Mouse (Mus musculus) cerebellum, adult (tissue): ENCODE measurements around the gene Cib3.
A peak's percentile ranks its signal among the peaks of the same experiment; 100 is the strongest.

ENCODE experiments used
- ATAC-seq: cut with Nextera tagmentation; 2 replicates; pipeline ENCODE4 v1.9.2; 2017; ENCODE audit warnings: mild to moderate bottlenecking, moderate library complexity, mixed read lengths; ENCODE audit not compliant: insufficient number of reproducible peaks, low FRiP score, low TSS enrichment

Cib3 gene

DNA sequence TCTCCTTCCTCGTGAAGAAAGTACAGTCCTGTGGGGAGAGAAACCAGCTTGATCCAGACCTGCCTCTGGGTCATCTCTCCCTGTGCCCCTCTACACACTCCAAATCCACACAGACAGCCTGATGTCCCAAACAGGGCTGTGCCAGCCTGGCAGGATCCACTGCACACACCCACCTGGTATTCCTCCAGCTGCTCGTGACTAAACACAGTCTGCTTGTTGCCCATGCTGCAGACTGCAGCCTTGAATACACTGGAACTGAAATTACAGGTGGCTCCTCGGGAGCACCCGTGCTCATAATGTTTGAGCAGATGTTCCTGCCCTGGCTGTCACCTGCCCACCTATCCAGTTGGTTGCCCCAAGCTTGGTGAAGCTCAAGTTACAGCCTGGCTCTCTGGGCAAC, at the start of gene Cib3:
Cib3 (minus strand) TSS at position 87 of the 400 bp plus-strand sequence.
- no peak for ATAC-seq

DNA sequence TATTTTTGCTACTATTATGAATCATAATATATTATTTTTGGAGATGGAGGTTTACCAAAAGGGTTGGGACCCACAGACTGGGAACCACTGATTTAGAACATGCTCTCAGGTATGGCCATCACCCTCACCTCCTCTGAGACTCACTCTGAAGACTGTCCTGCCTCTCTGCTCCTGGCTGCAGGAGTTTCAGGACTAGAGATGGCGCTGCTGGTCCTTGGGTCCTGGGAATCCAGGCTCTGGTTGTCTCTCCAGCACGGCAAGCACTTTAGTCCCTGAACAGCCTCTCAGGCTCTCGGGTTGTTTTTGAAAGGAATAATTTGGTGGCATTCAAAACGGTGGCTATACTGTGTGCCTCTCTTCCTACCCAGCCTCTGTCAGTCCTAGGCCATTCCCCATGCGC, 49.2 kb upstream of the Cib3 start:
- no peak for ATAC-seq

- no peak for ATAC-seq
These were observed 48.8 kb upstream of the Cib3 start for GRCm38 (mm10) chr8:72261431-72261830.

GRCm38 (mm10) chr8:72261019-72261418, 48.4 kb upstream of the Cib3 start:
- no peak for ATAC-seq

- ATAC-seq: no peak
These were observed 47.9 kb upstream of the Cib3 start for GRCm38 (mm10) chr8:72260585-72260984.

GRCm38 (mm10) chr8:72259862-72260261, 47.2 kb upstream of the Cib3 start:
- no peak for ATAC-seq

DNA sequence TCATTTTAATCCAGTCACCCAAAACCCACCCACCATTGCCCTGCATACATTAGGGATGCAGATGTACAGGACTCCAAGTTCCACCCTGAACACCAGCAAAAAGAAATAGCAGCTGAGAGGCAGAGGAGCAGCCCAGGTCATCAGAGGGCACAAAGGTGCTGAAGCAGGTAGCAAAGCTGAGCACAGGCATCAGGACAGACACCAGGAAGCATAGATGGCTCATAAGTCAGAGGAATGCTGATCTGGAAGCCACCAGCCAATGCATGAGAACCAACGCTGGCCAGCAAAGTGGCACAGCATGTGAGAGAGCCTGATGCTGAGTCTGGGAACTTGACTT, 45.2 kb upstream of the Cib3 start:
- ATAC-seq: no peak

- ATAC-seq: no peak
These were observed 44.7 kb upstream of the Cib3 start for GRCm38 (mm10) chr8:72257171-72257901.

DNA sequence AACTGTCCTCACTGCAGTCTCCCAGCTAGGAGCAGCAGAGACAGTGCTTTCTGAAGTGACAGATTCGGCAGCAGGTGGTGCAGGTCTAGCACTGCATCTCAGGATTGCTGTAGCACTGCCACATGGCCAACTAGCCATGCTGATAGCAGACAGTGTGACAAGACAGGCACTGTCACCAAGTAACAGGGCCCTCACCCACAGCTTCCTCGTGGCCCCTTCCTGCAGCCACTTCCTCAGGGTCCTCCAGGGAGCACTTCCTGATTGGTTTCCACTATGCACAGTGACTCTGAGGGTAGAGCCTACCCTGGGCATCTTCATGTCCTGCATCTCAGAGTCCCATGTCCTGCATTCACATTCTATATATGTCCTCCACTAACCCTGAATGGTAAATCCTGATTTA, 32.0 kb upstream of the Cib3 start:
- no peak for ATAC-seq

- no peak for ATAC-seq
These were observed 29.6 kb upstream of the Cib3 start for GRCm38 (mm10) chr8:72242226-72242625.

- ATAC-seq: no peak
These were observed 28.3 kb upstream of the Cib3 start for GRCm38 (mm10) chr8:72240951-72241350.

- ATAC-seq: peak; percentile 9; the same call in 1 of the 2 replicates
These were observed 27.7 kb upstream of the Cib3 start for GRCm38 (mm10) chr8:72240403-72240763.

DNA sequence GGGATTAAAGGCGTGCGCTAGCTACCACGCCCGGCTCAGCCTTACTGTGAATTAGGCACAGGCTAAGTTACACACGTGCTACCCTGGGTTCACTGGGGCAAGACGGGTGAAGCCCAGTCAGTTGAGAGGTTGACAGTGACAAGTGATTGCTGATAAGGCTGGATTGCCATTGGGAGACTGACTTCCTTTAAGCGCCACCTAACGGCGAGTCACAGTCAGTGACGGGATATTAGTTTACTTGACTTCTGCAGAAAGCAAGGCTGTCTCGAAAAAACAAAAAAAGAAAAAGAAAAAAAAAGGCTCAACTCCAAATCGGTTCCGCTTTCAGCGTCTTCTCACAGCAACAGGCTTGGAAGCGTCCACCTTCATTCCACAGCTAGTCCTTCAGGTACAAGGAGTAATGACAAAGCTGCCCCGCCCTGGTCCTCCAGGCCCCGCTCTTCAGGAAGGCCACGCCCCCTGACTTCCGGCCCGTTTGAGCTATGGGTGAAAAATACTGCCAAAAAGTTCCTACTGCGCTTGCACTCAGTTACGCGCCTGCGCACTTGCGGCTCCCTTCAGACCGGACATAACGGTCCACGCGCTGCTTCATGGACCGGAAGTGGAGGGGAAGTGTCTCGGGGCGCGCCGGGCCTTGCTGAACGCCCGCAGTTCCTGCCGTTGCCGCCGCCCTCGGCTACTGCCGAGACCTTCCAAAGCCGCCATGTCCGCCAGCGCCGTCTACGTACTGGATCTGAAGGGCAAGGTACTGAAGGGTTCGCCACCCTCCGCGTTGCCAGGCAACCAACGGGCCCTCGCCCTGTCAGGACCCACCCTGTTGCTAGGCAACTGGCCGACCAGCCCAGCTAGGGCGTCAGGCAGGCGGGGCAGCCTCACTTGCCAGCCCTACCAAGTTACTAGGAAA, 27.1 kb upstream of the Cib3 start, which contains the start of gene Ap1m1:
Ap1m1 (plus strand) TSS at position 520 of the 904 bp plus-strand sequence.
- ATAC-seq: peak; percentile 97

GRCm38 (mm10) chr8:72222656-72223055, 10.0 kb upstream of the Cib3 start:
- ATAC-seq: no peak

DNA sequence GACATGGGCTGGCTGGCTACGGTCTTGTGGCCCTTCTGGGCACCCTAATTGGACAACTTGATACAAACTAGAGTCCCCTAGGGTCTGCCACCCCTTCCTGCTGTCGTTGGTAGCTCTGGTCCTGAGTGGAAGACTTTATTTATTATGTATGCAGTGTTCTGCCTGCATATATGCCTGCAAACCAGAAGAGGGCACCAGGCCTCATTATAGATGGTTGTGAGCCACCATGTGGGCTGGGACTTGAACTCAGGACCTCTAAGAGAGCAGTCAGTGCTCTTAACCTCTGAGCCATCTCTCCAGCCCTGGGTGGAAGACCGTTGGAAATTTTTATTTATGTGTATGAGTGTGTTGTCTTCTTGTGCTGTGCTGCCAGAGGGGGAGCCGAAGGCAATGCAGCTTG, 8.1 kb upstream of the Cib3 start:
- no peak for ATAC-seq

GRCm38 (mm10) chr8:72219541-72220363, 7.1 kb upstream of the Cib3 start, which contains the start of gene Fam32a:
Gene Fam32a, plus strand, starts transcription at chr8:72219730.
- ATAC-seq: peak; percentile 98

GRCm38 (mm10) chr8:72218781-72219540, 6.3 kb upstream of the Cib3 start:
- no peak for ATAC-seq

GRCm38 (mm10) chr8:72215871-72216270, 3.2 kb upstream of the Cib3 start:
- ATAC-seq: no peak

- ATAC-seq: no peak
These were observed 2.4 kb upstream of the Cib3 start for GRCm38 (mm10) chr8:72215060-72215459.

DNA sequence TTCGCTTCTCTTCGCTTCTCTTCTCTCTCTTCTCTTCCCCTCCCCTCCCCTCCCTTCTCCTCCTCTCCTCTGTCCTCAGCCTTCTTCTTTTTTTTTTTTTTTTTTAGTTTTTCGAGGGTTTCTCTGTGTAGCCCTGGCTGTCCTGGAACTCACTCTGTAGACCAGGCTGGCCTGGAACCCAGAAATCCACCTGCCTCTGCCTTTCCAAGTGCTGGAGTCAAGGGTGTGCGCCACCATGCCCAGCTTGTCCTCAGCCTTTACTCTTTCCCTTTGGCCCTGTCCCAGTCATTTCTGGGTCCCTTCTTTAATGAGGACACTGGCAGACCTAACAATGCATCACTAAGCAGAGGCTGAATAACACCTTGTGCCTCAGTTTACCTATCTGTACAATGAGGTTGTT, 899 bp upstream of the Cib3 start, which contains the start of gene Gm11034:
Gm11034 (minus strand) TSS at position 101 of the 400 bp plus-strand sequence.
- ATAC-seq: no peak
